Mouse (Mus musculus) midbrain, embryonic 10.5 days (tissue): Measurements from ENCODE around the gene Ctla4. TPM values are rescaled to one million over a fixed set of nuclear protein-coding genes. Genes with fewer than 3 reads are reported as not detected.
A peak's percentile ranks its signal among the peaks of the same experiment; 100 is the strongest.

Experiments
- DNase-seq: peaks from one replicate; pipeline ENCODE4 v3.0.0-alpha.2; 2017; ENCODE audit warnings: low spot score
- H3K27ac ChIP-seq: fragments of 300-500 bp; sonication (generic); replicated peaks from 2 replicates; pipeline ENCODE4 v1.5.1; 2016; ENCODE audit warnings: mild to moderate bottlenecking
- H3K27me3 ChIP-seq: fragments of 300-500 bp; sonication (generic); 2 replicates; pipeline ENCODE4 v1.6.1; 2016; ENCODE audit warnings: low read depth, mild to moderate bottlenecking; ENCODE audit not compliant: poor library complexity, severe bottlenecking
- H3K36me3 ChIP-seq: fragments of 300-500 bp; sonication (generic); 2 replicates; pipeline ENCODE4 v1.6.1; 2016; ENCODE audit warnings: mild to moderate bottlenecking, moderate library complexity
- H3K4me1 ChIP-seq: fragments of 300-500 bp; sonication (generic); 2 replicates; pipeline ENCODE4 v1.6.1; 2016
- H3K4me3 ChIP-seq: fragments of 300-500 bp; sonication (generic); 2 replicates; pipeline ENCODE4 v1.5.1; 2016; ENCODE audit warnings: mild to moderate bottlenecking, moderate library complexity
- H3K9me3 ChIP-seq: fragments of 300-500 bp; sonication (generic); replicated peaks from 2 replicates; pipeline ENCODE4 v1.6.1; 2016; ENCODE audit warnings: mild to moderate bottlenecking
- WGBS: fragments of 180-500 bp; shearing (Covaris S2); methylation state at CpG from one replicate; pipeline ENCODE4 v1.1.7; 2016; 5-methylcytosine and 5-hydroxymethylcytosine counted together
- polyA plus RNA-seq: library from polyadenylated mRNA; unstranded; fragments of >200 nt; fragmentation: Nextera tagmentation; extraction: Ambion mirVana; gene quantifications from 2 replicates; pipeline ENCODE4 v1.2.1, GENCODE M21; 2016

Gene Ctla4
- polyA plus RNA-seq: not detected in 2 replicates

- Histone ChIP-seq H3K4me1 (no peaks in the 10 kb centered on the region), H3K9me3 (no peaks in the 10 kb centered on the region), H3K27me3 (no peaks in the 10 kb centered on the region), H3K27ac (no peak within 1 kb of the TSS), H3K36me3 (no peaks in the 10 kb centered on the region), H3K4me3 (no peak within 1 kb of the TSS)
- no peak for DNase-seq
- 89% methylated on average over 7 of the region's 7 CpGs for WGBS
Measured at GRCm38 (mm10) chr1:60886981-60887380, at the start of gene Ctla4. Ctla4 (plus strand) TSS chr1:60887000.

- Histone ChIP-seq H3K36me3 (no peaks in the 10 kb centered on the region), H3K9me3 (no peaks in the 10 kb centered on the region), H3K27me3 (no peaks in the 10 kb centered on the region), H3K4me1 (no peaks in the 10 kb centered on the region), H3K4me3 (no peak overlapping the region), H3K27ac (no peak overlapping the region)
- 89% methylated on average over 1 of the region's 1 CpGs for WGBS
- no peak for DNase-seq
Measured at GRCm38 (mm10) chr1:60839161-60839560, 47.6 kb upstream of the Ctla4 start.

GRCm38 (mm10) chr1:60845318-60846060 is 41.3 kb upstream of the Ctla4 start:
- 85% methylated on average over 7 of the region's 7 CpGs for WGBS
- Histone ChIP-seq H3K9me3 (no peaks in the 10 kb centered on the region), H3K27me3 (no peaks in the 10 kb centered on the region), H3K4me3 (no peak overlapping the region), H3K36me3 (no peaks in the 10 kb centered on the region), H3K27ac (no peak overlapping the region), H3K4me1 (peaks cover 14% of the 10 kb centered on the region)
- DNase-seq: no peak

- Histone ChIP-seq H3K27me3 (no peaks in the 10 kb centered on the region), H3K27ac (no peak overlapping the region), H3K36me3 (no peaks in the 10 kb centered on the region), H3K9me3 (no peaks in the 10 kb centered on the region), H3K4me1 (peaks cover 27% of the 10 kb centered on the region), H3K4me3 (no peak overlapping the region)
- no peak for DNase-seq
- 74% methylated on average over 4 of the region's 4 CpGs for WGBS
Measured at GRCm38 (mm10) chr1:60846616-60847275, 40.1 kb upstream of the Ctla4 start.

- peak overlapping the region; percentile 38; the same call in 1 of the 2 replicates for H3K27ac ChIP-seq
- no peaks in the 10 kb centered on the region for H3K9me3 ChIP-seq
- no peaks in the 10 kb centered on the region for H3K36me3 ChIP-seq
- 95% methylated on average over 2 of the region's 2 CpGs for WGBS
- H3K4me1 ChIP-seq: peaks cover 49% of the 10 kb centered on the region
- peaks cover 5% of the 10 kb centered on the region; the same call in 1 of the 2 replicates for H3K27me3 ChIP-seq
- no peak overlapping the region for H3K4me3 ChIP-seq
- DNase-seq: no peak
Measured at GRCm38 (mm10) chr1:60849112-60849511, 37.7 kb upstream of the Ctla4 start.

DNA sequence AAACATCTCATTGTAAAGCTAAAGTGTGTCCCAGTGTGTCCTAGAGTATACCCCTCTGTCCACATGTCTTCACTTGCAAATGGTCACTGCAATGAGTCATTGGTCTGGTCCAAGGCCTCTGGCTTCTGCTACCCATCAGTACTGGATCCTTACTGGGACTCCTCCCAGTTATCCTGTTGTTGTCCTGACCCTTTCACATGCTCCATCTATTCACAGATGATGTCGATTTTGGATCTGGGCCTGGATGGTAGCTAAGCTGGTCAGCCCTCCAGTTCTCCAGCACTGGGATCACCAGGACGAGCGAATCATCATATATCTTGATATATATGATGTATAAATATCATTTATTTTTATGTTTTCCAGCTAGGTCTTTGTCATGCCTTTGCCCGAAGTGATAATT is 37.0 kb upstream of the Ctla4 start:
- Histone ChIP-seq H3K4me1 (peaks cover 49% of the 10 kb centered on the region), H3K36me3 (no peaks in the 10 kb centered on the region), H3K27me3 (peaks cover 5% of the 10 kb centered on the region; the same call in 1 of the 2 replicates), H3K4me3 (no peak overlapping the region), H3K9me3 (no peaks in the 10 kb centered on the region), H3K27ac (peak overlapping the region; percentile 38; the same call in 1 of the 2 replicates)
- WGBS: 93% methylated on average over 4 of the region's 4 CpGs
- DNase-seq: no peak

DNA sequence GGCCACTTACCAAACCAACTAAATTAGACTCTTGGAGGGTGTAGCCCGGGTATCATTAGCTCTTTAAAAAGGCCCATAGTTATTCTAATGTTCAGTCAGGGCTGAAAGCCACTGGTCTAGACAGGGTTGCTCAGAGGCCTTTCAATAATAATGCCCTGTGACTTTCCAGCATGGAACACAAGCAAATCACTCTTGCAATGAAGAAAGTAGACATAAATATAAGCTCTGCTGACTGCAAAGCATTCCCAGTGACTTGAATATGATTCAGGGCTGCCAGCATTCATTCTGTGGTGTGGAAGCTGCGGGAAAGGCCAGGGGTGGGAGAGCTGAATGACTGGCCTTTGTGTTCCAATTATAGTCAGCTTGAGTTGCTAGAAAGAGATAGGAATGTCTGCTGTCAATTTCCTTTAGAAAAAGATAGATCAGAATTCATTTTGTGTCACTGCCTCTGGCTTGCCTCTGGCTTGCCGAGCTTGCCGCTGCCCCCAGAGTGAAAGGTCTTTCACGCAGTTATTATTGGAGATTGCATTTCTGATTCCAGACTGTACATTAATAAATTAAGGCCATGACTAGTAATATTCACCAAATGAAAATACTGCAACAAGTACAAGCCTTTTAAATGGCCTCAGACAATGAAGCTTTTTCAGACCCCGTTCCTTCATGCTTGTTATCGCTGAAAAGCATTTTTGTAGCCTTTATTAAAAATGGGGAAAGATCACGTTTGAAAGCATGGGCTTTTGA is 35.6 kb upstream of the Ctla4 start:
- DNase-seq: peak; percentile 60
- Histone ChIP-seq H3K4me3 (no peak overlapping the region), H3K27me3 (peaks cover 5% of the 10 kb centered on the region; the same call in 1 of the 2 replicates), H3K4me1 (peaks cover 49% of the 10 kb centered on the region), H3K9me3 (no peaks in the 10 kb centered on the region), H3K36me3 (no peaks in the 10 kb centered on the region), H3K27ac (peak overlapping the region; percentile 75)
- WGBS: 39% methylated on average over 8 of the region's 8 CpGs

GRCm38 (mm10) chr1:60852075-60852769 is 34.6 kb upstream of the Ctla4 start:
- Histone ChIP-seq H3K4me1 (peaks cover 42% of the 10 kb centered on the region), H3K27ac (peak overlapping the region; percentile 75), H3K9me3 (no peaks in the 10 kb centered on the region), H3K4me3 (no peak overlapping the region), H3K27me3 (peaks cover 5% of the 10 kb centered on the region; the same call in 1 of the 2 replicates), H3K36me3 (no peaks in the 10 kb centered on the region)
- WGBS: 61% methylated on average over 10 of the region's 10 CpGs
- DNase-seq: no peak

DNA sequence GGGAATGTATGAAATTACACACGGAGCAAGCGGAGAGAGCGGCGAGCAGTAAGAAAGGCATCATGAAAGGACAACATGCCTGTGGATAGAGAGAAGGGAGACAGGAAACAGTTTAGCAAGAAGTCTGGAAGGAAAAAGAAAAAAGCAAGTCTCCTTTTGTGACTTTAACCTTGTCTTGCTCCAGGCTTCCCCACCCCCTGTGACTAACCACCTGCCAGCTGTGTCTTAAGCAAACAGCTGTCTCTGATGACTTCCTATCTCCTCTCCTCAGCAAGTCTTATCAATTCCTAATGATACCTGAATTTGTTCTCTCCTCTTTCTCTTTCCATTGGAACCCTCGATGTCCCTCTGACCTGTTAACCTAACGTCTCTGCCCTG is 34.0 kb upstream of the Ctla4 start:
- no peaks in the 10 kb centered on the region for H3K9me3 ChIP-seq
- no peaks in the 10 kb centered on the region for H3K36me3 ChIP-seq
- no peak for DNase-seq
- 75% methylated on average over 6 of the region's 6 CpGs for WGBS
- H3K4me3 ChIP-seq: no peak overlapping the region
- H3K27ac ChIP-seq: peak overlapping the region; percentile 75; the same call in 1 of the 2 replicates
- H3K27me3 ChIP-seq: peaks cover 5% of the 10 kb centered on the region; the same call in 1 of the 2 replicates
- H3K4me1 ChIP-seq: peaks cover 38% of the 10 kb centered on the region

DNA sequence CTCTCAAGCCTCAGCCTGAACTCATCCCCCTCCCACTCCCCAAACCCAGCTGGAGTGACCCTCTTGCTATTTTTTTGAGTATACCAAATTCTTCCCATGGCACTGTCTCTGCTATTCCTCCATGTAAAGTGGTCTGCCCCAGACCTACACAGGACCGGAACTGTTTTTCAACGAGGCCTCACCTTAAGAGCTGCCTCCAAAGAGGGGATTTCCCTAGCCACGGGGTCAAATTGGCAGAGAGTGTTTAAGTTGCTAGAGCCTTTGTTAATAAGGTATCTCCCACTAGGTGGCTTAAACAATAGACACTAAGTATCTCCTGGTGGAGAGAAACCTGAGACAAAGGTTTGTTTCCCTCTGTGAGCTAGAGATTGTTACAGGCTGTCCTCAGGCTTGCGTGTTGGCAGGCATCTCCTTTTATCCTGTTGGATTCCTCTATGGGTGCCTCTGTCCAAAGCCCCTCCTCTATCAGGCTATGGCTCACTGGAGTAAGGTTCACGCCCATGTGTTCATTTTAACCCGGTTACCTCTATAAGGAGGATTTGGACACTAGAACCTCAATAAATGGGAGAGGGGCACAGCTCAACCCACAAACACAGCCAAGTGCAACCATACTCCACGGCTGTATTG is 33.4 kb upstream of the Ctla4 start:
- peak overlapping the region; percentile 75 for H3K27ac ChIP-seq
- H3K27me3 ChIP-seq: peaks cover 5% of the 10 kb centered on the region; the same call in 1 of the 2 replicates
- H3K36me3 ChIP-seq: no peaks in the 10 kb centered on the region

DNA sequence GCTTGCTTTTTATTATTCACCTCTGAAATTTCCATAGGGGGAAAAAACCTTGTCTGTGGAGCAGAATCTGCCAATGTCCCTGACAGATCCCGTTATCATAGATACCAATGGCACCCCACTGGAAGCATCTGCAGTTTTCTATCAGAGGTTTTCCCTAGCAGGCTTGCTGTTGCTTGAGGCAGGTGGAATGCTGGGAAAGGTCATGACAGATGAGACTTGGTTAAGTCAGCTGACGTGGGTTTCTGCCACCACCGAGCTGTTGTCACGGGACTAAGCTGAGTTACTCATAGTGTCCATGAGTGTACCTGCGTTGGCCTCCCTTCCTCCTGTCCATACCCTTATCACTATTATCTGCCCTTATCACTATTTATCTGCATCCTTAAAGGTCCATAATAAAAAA is 32.8 kb upstream of the Ctla4 start:
- Histone ChIP-seq H3K36me3 (no peaks in the 10 kb centered on the region), H3K27me3 (peaks cover 5% of the 10 kb centered on the region; the same call in 1 of the 2 replicates), H3K27ac (no peak overlapping the region), H3K4me1 (peaks cover 38% of the 10 kb centered on the region), H3K4me3 (no peak overlapping the region), H3K9me3 (no peaks in the 10 kb centered on the region)
- 88% methylated on average over 5 of the region's 5 CpGs for WGBS
- no peak for DNase-seq

More for the DNA sequence above, 33.4 kb upstream of the Ctla4 start:
- no peak for DNase-seq
- Histone ChIP-seq H3K4me1 (peaks cover 38% of the 10 kb centered on the region), H3K9me3 (no peaks in the 10 kb centered on the region), H3K4me3 (no peak overlapping the region)
- 34% methylated on average over 7 of the region's 7 CpGs for WGBS
